Mouse (Mus musculus): ENCODE measurements around the gene Retnlb.
"Not testable (repeated sequence)": the region's sequence is repeated elsewhere in the genome, so short reads cannot be mapped to it uniquely, and the experiment has no call there.

Gene Retnlb

DNA sequence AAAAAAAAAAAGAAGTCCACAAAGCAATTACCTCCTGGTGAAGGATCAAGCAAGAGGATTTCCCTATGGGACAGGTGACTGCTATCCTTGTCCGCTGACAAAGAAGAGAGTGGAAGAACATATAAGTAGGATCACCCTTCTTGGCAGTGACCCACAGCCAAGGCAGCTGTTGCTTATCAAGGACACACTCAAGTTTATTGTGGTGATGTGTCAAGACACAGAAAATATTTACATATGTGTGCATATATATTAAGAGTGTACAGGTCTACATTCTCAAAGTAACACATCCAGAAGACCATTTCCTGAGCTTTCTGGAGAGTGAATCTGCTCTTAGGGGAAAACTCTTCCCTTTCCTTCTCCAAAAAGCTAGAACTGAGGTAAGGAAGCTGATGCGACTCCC is at the start of gene Retnlb:
Gene Retnlb (plus strand): TSS at position 162 of the 400 bp plus-strand sequence.
- no peak for DNase-seq (ENCODE audit: extremely low spot score, low read depth, low spot score)

DNA sequence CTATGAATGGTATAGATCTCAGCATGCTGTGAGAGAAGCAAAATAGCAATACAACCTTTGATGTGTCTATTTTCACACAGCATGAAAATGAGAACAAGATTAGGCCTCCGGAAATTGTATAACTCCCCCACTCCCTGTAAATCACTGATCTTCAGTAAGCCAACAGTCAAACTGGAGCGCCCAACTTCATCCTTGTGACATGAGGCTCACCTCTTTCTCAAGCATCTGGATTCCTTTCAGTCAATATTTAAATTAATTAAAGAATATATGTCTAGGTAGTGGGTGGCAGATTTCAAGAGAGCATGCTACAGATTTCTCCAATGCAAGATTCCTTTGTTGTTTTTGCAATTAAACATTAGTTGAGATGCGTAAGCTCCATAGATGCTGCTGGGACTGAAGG is 47.5 kb upstream of the Retnlb start:
- no peak for DNase-seq (ENCODE audit: extremely low spot score, low read depth, low spot score)

DNA sequence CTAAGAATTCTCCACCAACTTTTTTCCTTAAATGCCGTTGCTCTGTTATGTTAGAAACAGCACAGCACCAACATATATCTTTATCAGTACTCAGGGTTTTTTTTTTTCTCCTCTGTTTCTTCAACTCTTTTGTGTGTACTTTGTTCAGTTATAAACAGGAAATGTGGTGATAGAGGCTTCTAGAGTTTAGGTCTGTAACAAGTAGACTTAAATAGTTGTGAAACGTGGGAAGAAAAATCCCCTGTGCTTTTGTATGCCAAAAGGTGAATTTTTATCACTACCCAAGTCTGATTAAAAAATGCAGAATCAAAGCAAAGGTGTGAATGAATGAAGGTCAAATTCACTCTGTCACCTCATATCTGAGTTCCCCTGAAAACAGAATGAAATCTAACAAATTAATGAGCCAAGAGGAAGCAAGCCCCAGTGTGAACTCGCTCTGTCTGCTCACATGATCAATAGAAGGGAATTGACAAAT is 44.6 kb upstream of the Retnlb start, which contains the start of gene Trat1:
Gene Trat1 (minus strand): TSS at position 51 of the 475 bp plus-strand sequence.
- DNase-seq (ENCODE audit: extremely low spot score, low read depth, low spot score), result no peak

DNA sequence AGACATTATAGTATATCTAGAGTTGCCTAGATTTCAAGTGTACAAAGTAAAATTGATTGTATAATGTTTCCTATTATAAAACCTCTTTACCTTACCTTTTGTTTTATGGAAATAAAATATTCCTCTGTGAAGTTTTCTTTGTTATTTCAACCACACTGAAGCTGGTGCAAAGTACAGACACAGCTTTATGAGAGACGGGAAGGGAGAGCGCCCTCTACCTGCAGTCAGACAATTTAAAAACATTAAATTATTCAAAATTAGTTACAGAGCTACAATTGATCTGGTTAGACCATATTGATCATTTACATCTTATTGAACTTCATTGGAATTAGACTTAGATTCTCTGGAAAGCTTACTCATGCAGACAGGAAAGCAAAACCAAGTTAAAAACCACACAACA is 39.4 kb upstream of the Retnlb start:
- DNase-seq (ENCODE audit: extremely low spot score, low read depth, low spot score), result no peak

DNA sequence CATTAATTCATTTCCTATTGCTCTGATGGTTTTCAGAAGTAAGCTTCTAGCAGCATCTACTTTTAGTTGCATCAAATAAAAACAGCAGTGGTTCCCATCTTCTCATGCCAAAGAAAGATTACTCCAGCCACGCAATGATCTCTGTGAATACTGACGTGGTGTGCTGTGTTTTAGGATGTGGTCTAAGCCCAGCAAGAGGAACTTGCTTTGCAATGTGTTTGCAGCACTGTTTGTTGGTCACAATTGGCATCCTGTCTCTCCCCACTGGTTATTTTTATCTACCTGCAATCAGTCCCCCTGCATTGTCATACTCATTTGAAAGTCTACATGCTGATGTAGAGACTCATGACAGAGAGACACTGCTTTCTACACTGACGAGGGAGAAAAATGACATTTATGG is 30.4 kb upstream of the Retnlb start:
- no peak for DNase-seq (ENCODE audit: extremely low spot score, low read depth, low spot score)

DNA sequence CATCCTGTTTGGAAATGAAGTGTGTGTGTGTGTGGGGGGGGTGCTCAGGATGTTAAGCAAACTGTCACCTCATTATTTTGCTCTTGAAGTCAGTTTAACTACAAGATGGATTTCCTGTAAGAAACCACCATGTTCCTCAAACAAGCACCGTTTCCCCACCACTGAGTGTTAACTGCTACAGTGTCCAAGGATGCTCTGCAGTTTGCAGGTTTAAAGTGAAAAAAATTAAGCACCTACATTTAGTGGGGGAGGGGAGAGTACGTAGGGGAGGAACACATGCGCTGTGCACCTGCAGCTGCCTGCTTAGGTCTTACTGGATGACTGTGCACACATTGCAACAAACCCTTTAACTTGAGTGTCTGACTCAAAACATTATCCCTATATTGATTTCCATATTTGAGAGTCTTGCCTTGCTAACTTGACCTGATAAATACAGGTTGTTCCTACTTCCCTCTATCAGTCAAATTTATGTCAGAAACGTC is 27.9 kb upstream of the Retnlb start:
- DNase-seq (ENCODE audit: extremely low spot score, low read depth, low spot score), result no peak

DNA sequence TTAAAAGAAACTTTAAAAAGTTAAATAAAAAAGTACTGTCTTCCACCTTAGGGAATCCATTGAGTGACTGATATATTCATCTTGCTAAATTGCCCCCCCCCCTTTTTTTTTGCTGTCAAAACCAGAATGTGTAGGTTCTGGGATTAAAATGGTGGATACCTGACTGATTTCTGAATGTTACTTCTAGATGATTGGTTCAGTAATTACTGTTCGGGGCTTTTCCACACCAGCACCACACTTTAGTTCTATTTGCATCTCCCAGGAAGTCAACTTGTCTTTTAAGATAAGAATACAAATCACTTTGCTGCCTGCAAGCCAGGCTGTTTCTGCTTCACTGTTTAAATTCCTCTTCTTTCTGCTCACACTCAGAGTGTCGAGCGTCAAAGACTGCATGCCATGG is 18.4 kb upstream of the Retnlb start:
- DNase-seq (ENCODE audit: extremely low spot score, low read depth, low spot score), result no peak

DNA sequence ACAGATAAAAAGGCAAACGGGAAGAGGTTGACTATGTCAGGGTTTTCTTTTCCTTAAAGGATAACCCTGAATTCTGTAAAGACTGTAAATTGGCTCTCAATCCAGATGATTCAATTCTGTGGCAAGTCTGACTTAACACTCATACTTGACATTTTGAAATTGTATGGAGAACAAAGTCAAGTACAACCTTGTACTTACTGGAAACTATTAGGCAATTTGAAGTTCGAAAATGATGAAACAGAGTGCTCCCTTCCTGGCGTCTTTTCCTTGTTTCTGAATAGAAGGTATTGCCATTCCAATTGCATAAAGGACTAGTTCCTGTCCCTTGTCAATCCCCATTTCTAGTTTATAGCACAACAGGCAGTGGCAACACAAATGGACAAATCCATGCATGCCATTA is 17.2 kb upstream of the Retnlb start:
- DNase-seq (ENCODE audit: extremely low spot score, low read depth, low spot score), result no peak

DNA sequence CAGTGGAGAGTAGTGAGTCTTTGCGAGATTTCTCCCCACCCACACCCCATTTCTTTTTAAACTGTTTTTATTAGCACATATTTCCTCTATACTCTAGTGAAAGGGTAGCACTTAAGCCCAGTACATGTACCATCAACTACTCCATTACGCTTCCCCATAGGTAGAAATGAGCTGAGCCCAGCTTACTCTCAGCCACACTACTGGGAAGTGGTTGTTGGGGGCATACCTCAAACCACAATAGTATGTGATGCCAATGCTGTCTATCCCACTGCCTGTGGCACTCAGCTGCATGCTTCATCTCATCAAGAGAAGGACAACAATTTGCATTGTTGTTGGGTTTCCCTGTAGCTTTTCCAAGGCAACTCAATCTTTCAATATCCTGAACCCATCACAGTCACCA is 15.8 kb upstream of the Retnlb start:
- no peak for DNase-seq (ENCODE audit: extremely low spot score, low read depth, low spot score)

DNA sequence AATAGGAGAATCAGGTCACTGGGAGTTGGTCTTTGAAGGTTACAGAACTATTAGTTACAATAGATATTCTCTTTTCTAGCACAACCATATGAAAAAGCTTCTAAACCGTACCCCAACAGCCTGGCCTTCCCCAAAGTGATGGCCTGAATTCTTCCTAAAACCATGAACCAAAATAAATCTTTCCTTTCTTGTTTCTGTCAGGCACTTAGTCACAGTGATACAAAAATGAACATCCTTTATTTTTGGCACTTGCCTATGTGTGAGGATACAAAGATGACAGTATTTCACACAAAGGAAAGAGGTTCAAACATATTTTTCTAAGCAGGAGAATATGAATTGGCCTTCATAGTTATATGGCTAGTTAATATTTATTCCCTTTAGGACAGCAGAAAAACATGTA is 11.2 kb upstream of the Retnlb start:
- DNase-seq (ENCODE audit: extremely low spot score, low read depth, low spot score), result no peak

DNA sequence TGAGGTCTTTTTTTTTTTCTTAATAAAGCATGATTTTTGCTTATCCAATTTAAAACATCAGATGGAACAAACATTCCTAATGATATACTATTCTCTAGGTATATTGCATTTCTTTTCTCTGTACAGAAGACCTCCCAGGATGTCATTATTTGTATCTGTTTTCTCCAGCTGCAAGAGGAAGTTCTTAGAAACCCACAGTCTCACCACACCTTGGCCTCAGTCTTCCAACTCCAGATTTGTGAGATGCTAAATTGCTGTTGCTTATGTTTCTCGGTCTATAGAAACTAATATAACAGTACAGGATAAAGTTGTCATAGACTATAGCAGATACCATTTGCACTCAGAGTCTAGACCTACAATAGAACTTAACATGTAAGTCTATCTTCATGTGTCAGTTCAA is 10.1 kb upstream of the Retnlb start:
- no peak for DNase-seq (ENCODE audit: extremely low spot score, low read depth, low spot score)

DNA sequence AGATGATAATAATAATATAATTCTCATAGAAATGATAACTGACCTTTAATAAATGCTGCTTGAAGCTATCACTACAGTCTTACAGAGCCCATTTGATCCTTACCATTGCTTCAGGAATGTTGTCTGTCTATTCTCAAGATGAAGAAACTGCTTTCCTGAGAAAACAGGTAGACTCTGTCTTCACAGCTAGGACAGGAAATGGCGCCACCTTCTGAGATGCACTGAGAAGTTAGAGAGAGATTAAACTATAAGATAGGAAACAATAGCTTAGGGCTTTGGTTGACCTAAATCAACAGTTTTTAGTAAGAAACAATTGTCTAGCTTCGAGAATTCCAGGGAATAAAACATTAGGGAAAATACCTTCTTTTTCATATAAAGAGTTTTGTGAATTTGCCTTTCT is 7.3 kb upstream of the Retnlb start:
- no peak for DNase-seq (ENCODE audit: extremely low spot score, low read depth, low spot score)

DNA sequence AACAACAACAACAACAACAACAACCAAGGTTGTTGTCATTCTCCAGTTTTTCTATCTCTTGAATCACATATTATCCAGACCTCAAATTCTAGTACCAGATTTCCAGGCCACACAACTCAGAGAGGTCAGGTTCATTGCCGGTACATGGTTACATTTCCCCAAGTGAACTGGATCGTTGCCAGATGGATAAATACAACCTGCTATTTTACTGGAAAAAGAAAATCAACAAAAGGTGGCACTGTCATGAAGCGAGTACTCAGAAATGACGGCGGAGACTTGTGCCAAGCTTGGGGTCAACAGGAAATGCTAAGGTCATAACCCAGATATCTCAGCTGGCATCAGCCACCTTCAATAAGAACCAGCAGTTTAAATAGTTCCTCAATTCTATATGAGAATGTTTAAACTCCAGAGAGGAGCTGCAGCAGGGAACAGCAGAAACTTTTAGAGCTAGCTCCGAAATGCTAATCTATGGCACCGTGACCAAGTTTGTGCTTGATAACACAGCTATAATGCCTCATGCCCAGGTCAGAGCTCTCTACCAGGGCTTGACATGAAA is 4.7 kb upstream of the Retnlb start:
- DNase-seq (ENCODE audit: extremely low spot score, low read depth, low spot score), result no peak

DNA sequence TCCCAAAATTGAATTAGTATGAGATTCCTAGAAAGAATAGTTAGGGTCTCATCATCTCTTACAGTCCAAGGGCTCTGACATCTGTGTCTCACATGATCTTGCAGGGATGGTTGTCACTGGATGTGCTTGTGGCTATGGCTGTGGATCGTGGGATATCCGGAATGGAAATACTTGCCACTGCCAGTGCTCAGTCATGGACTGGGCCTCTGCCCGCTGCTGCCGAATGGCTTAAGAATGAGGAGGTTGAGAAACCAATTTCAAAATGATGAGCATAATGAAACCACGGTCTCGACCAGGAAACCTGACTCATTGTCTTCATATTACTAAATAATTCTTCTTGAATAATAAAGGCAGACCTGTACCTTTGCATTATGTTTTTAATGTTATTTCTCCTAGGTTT is 1.9 kb downstream of the Retnlb start:
- no peak for DNase-seq (ENCODE audit: extremely low spot score, low read depth, low spot score)

DNA sequence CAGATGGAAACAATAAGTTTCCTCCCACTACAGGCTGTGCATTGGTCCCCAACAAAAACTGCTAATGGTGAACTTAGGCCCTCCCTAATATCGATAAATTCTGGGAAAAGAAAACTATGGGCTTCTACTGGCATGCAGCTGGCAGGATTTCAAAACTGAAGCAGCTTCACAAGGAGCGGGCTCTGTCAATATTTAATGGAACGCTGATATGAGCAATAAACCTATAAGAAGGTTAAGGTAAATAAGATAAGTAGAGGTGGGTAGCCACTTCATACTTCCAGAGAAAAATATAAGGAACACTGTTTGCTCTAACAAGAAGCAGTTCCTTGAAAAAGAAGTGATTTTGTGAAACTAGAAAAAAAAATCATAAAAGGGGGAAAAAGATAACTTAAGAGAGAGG is 9.8 kb downstream of the Retnlb start:
- DNase-seq (ENCODE audit: extremely low spot score, low read depth, low spot score), result no peak

DNA sequence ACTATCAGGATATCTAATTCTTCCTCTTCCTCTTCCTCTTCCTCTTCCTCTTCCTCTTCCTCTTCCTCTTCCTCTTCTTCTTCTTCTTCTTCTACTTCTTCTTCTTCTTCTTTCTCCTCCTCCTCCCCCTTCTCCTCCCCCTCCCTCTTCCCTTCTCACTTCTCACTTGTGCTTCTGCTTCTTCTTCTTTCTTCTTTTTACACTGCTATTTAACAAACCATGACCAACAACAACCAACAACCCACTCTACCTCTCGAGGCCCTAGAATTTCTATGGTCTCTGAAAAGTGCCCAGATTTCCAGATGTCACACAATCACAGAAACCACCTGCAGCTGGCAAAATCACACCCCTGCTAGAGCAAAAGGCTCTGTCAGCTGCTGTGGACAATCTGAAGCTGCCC is 11.0 kb downstream of the Retnlb start:
- DNase-seq (ENCODE audit: extremely low spot score, low read depth, low spot score), result no peak

DNA sequence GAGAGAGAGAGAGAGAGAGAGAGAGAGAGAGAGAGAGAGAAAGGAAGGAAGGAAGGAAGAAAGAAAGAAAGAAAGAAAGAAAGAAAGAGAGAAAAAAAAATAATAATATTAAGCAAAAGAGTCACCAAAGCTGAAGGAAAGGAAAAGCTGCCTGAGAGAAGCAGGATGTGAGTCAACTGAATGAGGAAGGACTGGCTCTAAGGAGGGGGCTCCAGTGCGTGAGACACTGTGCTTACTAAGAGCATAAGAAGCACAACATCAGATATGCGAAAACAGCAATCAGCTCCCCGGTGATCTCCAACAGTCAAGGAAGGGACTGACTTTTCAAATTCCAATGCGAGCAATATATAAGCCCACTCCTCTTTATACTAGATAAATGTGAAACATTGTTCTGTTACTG is 12.4 kb downstream of the Retnlb start:
- DNase-seq (ENCODE audit: extremely low spot score, low read depth, low spot score), result no peak

DNA sequence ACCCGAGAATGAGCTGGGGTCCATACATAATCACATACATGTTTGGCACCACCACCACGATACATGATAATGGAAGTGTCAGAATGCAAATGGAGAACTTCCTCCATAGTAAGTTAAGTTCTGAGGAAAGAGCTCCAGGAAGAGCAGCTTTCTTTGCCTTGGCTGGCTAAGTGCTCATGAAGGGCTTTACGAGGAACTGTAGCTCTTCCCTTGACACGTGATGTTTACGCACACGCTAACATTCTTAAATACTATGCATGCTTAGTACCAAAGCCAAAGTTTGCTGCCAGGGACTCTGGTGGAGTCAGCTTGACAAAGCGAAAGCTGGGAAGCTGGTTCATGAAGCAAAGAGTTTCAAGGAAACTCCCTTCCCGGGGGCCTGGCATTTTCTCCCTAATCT is 15.4 kb downstream of the Retnlb start:
- no peak for DNase-seq (ENCODE audit: extremely low spot score, low read depth, low spot score)

DNA sequence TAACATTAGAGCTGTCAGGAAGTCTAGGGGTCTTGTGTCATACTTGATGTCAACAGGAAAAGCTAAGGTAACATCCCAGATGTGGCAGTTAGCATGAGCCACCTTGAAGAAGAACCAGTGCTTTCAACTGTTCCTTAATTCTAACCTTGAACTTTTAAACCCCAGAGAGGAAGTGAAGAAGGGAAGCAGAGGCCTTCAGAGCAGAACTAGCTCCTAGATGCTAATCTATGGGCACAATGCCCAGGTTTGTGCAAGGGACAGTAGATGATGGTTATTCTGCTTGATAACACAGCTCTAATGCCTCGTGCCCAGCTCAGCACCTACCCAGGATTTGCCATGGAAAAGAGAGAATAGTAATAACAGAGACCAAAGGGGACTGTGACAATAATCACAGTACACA is 17.0 kb downstream of the Retnlb start:
- not testable (repeated sequence) for DNase-seq (ENCODE audit: extremely low spot score, low read depth, low spot score)

DNA sequence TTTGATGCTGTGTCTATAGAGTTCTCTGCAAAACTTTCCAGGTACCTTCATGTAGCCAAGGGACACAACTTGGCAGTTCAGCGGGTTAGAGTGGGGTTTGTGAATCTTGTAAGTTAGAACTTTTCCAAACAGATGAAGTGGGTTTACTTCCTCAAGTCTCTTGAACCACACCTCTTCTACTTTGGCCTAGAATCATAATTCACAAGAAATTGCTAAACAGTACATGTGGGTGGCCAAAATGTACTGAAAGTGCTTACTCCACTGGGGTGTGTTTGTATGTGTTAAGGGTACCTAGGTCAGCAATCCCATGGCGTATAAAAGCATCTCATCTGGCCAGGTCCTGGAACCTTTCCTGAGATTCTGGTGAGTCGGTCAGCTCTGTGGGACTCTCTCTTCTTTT is 25.6 kb downstream of the Retnlb start, which contains the start of gene Retnla:
Gene Retnla (plus strand): TSS at position 286 of the 400 bp plus-strand sequence.
- DNase-seq (ENCODE audit: extremely low spot score, low read depth, low spot score), result no peak

DNA sequence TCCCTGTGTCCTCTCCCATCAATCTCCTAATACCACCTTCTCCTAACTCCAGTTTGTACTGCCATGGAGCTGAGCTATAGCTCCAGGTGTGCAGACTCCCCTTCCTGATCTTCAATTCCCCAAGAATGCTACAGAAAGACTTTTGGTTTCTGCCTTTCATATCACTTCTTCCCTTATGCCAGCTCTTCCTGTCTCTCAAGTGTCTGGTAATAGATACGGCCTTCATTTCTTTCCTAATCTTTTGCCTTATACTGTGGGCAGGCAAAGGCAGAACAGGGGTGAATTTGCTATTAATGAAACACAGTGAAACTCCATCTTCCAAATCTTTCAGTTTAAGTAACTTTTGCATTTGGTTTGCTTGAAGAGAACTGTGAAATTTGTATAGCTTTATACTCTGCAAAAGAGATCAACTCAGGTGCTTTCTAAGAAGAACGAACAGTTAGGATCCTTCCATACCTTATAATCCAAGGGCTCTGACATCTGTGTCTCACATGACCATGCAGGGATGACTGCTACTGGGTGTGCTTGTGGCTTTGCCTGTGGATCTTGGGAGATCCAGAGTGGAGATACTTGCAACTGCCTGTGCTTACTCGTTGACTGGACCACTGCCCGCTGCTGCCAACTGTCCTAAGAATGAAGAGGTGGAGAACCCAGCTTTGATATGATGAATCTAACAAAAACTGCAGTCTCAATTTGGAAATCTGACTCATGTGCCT is 27.2 kb downstream of the Retnlb start:
- no peak for DNase-seq (ENCODE audit: extremely low spot score, low read depth, low spot score)

DNA sequence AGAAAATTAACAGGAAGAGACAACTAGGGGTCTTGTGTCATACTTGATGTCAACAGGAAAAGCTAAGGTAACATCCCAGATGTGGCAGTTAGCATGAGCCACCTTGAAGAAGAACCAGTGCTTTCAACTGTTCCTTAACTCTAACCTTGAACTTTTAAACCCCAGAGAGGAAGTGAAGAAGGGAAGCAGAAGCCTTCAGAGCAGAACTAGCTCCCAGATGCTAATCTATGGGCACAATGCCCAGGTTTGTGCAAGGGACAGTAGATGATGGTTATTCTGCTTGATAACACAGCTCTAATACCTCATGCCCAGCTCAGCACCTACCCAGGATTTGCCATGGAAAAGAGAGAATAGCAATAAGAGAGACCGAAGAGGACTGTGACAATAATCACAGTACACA is 48.3 kb downstream of the Retnlb start:
- not testable (repeated sequence) for DNase-seq (ENCODE audit: extremely low spot score, low read depth, low spot score)

DNA sequence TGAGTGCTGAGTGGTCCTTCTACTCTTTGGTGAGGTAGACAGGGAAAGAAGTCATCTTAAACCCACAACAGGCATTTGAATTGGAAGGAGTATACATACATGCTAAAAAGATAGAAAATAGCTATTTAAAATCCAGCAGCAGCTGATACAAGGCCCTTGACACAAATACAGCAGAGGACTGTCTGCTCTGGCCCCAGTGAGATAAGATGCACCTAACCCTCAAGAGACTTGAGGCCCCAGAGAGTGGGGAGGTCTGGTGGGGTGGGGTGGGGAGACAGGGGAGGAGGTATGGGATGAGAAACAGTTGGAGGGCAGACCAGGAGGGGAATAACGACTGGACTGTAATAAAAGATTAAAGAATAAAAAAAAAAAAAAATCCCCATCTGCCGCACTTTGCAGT is 51.0 kb downstream of the Retnlb start:
- DNase-seq (ENCODE audit: extremely low spot score, low read depth, low spot score), result no peak
